Mouse (Mus musculus) heart, postnatal 0 days (tissue): ENCODE data around the gene Gm4756.

Experiments
- CTCF ChIP-seq: IDR thresholded peaks from 2 replicates; pipeline ENCODE4 v1.5.1; 2016; ENCODE audit warnings: antibody characterized with exemption, control low read depth, low read depth
- EP300 ChIP-seq: IDR thresholded peaks from 2 replicates; pipeline ENCODE4 v1.6.1; 2016; ENCODE audit warnings: antibody characterized with exemption, low read depth

DNA sequence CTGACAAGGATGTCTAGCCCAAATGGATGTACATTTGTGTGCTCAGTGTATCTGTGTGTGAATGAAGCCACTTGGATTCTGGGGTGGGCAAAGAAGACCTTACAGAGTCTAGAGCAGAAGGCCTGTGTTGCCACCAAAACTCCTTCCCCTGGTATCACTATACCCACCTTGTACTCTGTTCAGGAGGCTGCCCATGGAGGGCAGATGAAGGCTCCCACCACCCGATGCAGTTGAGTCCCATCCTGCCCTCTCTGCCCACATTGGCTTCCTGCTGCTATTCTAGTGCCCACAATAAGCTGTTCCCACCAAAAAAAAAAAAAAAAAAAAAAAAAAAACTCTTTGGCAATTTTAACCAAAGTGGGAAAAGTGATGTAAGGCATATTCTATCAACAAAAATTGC, 28.0 kb downstream of the Gm4756 start:
- TF ChIP-seq EP300 (no peak), CTCF (no peak)
